Mouse (Mus musculus) cortical plate, adult 2 months (tissue): ENCODE data around the gene Hoxb2.

ENCODE experiments used
- CTCF ChIP-seq: fragments of 200-500 bp; IDR thresholded peaks from 2 replicates; pipeline ENCODE4 v1.5.1; 2011; ENCODE audit warnings: mild to moderate bottlenecking, control low read depth, low read length; ENCODE audit not compliant: insufficient read depth; ENCODE audit errors: extremely low read depth
- POLR2A ChIP-seq: fragments of 200-500 bp; IDR thresholded peaks from 2 replicates; pipeline ENCODE4 v1.6.1; 2011; ENCODE audit warnings: mild to moderate bottlenecking, low read length, control low read depth; ENCODE audit not compliant: insufficient read depth; ENCODE audit errors: extremely low read depth

DNA sequence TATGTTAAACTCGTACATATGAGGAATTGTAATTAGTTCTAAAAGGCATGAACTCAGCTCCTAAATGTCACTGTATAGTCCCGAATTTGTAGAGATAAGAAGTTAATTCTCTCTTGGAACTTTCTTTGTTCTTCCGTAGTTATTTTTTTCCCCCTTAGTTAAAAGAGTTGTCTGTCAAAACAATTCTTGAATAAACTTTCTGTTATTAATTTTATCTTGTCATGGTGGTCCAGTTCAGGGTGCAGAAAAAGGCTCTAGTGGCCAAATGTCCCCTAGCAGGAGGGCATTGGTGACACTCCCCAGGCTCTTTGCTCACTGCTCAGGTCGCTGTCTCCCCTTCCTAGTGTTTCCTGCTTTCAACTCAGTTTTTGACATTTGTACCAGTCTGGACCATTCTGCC lies 2.6 kb upstream of the Hoxb2 start:
- no peak for TF ChIP-seq POLR2A
- no peak for TF ChIP-seq CTCF
